Mouse (Mus musculus): Measurements from ENCODE around the gene Vmn1r60. TPM values are rescaled to one million over a fixed set of nuclear protein-coding genes. Genes with fewer than 3 reads are reported as not detected.
"Not testable (repeated sequence)": the region's sequence is repeated elsewhere in the genome, so short reads cannot be mapped to it uniquely, and the experiment has no call there.

Vmn1r60 gene
- total RNA-seq (2014; rRNA removed) (not detected in 2 replicates), polyA plus RNA-seq (2015; fragmentation: Nextera tagmentation; extraction: Ambion mirVana) (not detected in 2 replicates)

- not testable (repeated sequence) for ATAC-seq; DNase-seq (ENCODE audit: low spot score); H3K4me3 ChIP-seq (ENCODE audit: low read length); H3K9ac ChIP-seq (replicated peaks; ENCODE audit: low read length); H3K4me1 ChIP-seq (ENCODE audit: insufficient read depth, low read length); H3K27me3 ChIP-seq (ENCODE audit: insufficient read depth, low read length); H3K27ac ChIP-seq; H3K4me2 ChIP-seq (ENCODE audit: low read depth, low read length); H3K36me3 ChIP-seq (ENCODE audit: insufficient read depth, low read length); H3K9me3 ChIP-seq (ENCODE audit: low read length)
- WGBS: 73% methylated on average over 1 of the region's 1 CpGs
Measured at GRCm38 (mm10) chr7:5547217-5547616, at the start of gene Vmn1r60. TSS of gene Vmn1r60 (minus strand) at chr7:5547317.

DNA sequence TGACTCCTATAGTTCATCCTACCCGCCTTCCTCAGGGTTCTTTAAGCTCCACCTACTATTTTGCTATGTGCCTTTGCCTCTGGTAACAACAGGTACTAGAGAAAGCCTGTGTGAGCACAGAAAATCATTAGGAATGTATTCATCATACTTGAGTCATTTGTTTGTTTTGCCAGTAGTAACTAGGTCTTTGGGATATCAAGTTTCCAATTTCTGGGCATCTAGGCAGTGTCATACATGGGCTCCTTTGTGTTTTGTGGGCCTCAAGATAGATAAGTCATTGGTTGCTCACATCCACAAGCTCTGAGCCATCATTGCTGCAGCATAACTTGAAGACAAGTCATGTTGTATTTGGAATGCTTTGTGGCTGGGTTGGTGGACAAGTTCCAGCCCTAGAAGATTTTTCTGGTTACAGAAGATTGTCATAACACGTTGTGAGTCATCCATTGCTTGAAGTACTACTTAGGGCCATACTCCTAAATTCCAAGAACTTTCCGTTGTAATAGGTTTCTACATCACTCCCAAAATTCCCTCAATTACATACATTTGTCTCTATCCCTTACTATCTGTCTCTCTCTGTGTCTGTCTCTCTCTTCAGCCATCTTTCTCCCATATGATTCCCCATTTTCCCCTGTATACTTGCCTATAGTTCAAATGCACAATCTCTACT lies 6.2 kb downstream of the Vmn1r60 start:
- not testable (repeated sequence) for H3K4me3 ChIP-seq (ENCODE audit: low read length); ATAC-seq; H3K9me3 ChIP-seq (ENCODE audit: low read length); H3K4me2 ChIP-seq (ENCODE audit: low read depth, low read length); H3K4me1 ChIP-seq (ENCODE audit: insufficient read depth, low read length); H3K9ac ChIP-seq (replicated peaks; ENCODE audit: low read length); H3K27ac ChIP-seq; DNase-seq (ENCODE audit: low spot score); H3K36me3 ChIP-seq (ENCODE audit: insufficient read depth, low read length); H3K27me3 ChIP-seq (ENCODE audit: insufficient read depth, low read length)
- 53% methylated on average over 3 of the region's 3 CpGs for WGBS

GRCm38 (mm10) chr7:5493856-5494255 lies 53.3 kb downstream of the Vmn1r60 start, which contains the start of gene Vmn2r28:
TSS of gene Vmn2r28 (minus strand) at chr7:5493956.
- H3K9me3 ChIP-seq (ENCODE audit: low read length); H3K27me3 ChIP-seq (ENCODE audit: insufficient read depth, low read length); H3K36me3 ChIP-seq (ENCODE audit: insufficient read depth, low read length); H3K4me2 ChIP-seq (ENCODE audit: low read depth, low read length); H3K27ac ChIP-seq; H3K4me1 ChIP-seq (ENCODE audit: insufficient read depth, low read length); H3K9ac ChIP-seq (replicated peaks; ENCODE audit: low read length); DNase-seq (ENCODE audit: low spot score); H3K4me3 ChIP-seq (ENCODE audit: low read length); ATAC-seq: not testable (repeated sequence)

Other genes starting within 250 kb of the Vmn1r60 start
- gene Gm5065, start 196.8 kb downstream of the Vmn1r60 start, total RNA-seq (2014; rRNA removed): not detected in 2 replicates
- gene Gm5065, start 196.8 kb downstream of the Vmn1r60 start, polyA plus RNA-seq (2015; fragmentation: Nextera tagmentation; extraction: Ambion mirVana): not detected in 2 replicates
- gene Nlrp2, start 196.3 kb downstream of the Vmn1r60 start, total RNA-seq (2014; rRNA removed): not detected in 2 replicates
- gene Nlrp2, start 196.3 kb downstream of the Vmn1r60 start, polyA plus RNA-seq (2015; fragmentation: Nextera tagmentation; extraction: Ambion mirVana): not detected in 2 replicates
- not detected in 2 replicates for gene Vmn1r58, start 133.9 kb downstream of the Vmn1r60 start, total RNA-seq (2014; rRNA removed)
- gene Vmn1r58, start 133.9 kb downstream of the Vmn1r60 start, polyA plus RNA-seq (2015; fragmentation: Nextera tagmentation; extraction: Ambion mirVana): not detected in 2 replicates
- gene Vmn1r59, start 90.5 kb downstream of the Vmn1r60 start, total RNA-seq (2014; rRNA removed): not detected in 2 replicates
- gene Vmn1r59, start 90.5 kb downstream of the Vmn1r60 start, polyA plus RNA-seq (2015; fragmentation: Nextera tagmentation; extraction: Ambion mirVana): not detected in 2 replicates
- gene Vmn2r28, start 53.4 kb downstream of the Vmn1r60 start, total RNA-seq (2014; rRNA removed): not detected in 2 replicates
- not detected in 2 replicates for gene Vmn2r28, start 53.4 kb downstream of the Vmn1r60 start, polyA plus RNA-seq (2015; fragmentation: Nextera tagmentation; extraction: Ambion mirVana)
- not detected in 2 replicates for gene Vmn1r61, start 66.0 kb upstream of the Vmn1r60 start, total RNA-seq (2014; rRNA removed)
- gene Vmn1r61, start 66.0 kb upstream of the Vmn1r60 start, polyA plus RNA-seq (2015; fragmentation: Nextera tagmentation; extraction: Ambion mirVana): not detected in 2 replicates
- not detected in 2 replicates for gene Vmn1r62, start 126.3 kb upstream of the Vmn1r60 start, total RNA-seq (2014; rRNA removed)
- not detected in 2 replicates for gene Vmn1r62, start 126.3 kb upstream of the Vmn1r60 start, polyA plus RNA-seq (2015; fragmentation: Nextera tagmentation; extraction: Ambion mirVana)